Mouse (Mus musculus) forebrain, embryonic 15.5 days (tissue): ENCODE data around the gene Nploc4. TPM values are rescaled to one million over a fixed set of nuclear protein-coding genes. Genes with fewer than 3 reads are reported as not detected.
"Not testable (repeated sequence)": the region's sequence is repeated elsewhere in the genome, so short reads cannot be mapped to it uniquely, and the experiment has no call there.

ENCODE experiments used
- ATAC-seq: fragments of 200-750 bp; cut with Nextera tagmentation; replicated peaks from 2 replicates; pipeline ENCODE4 v1.8.0; 2017; ENCODE audit warnings: mild to moderate bottlenecking, moderate TSS enrichment, moderate library complexity
- H3K27ac ChIP-seq: fragments of 300-500 bp; sonication (generic); replicated peaks from 2 replicates; pipeline ENCODE4 v1.5.1; 2015; ENCODE audit warnings: mild to moderate bottlenecking, inconsistent platforms
- H3K27me3 ChIP-seq: fragments of 300-500 bp; sonication (generic); 2 replicates; pipeline ENCODE4 v1.6.1; 2015; ENCODE audit warnings: inconsistent platforms
- H3K36me3 ChIP-seq: fragments of 300-500 bp; sonication (generic); 2 replicates; pipeline ENCODE4 v1.6.1; 2015; ENCODE audit warnings: mild to moderate bottlenecking, inconsistent platforms
- H3K4me1 ChIP-seq: fragments of 300-500 bp; sonication (generic); 2 replicates; pipeline ENCODE4 v1.6.1; 2015; ENCODE audit warnings: inconsistent platforms
- H3K4me2 ChIP-seq: fragments of 300-500 bp; sonication (generic); replicated peaks from 2 replicates; pipeline ENCODE4 v1.6.1; 2015; ENCODE audit warnings: mild to moderate bottlenecking, inconsistent platforms
- H3K4me3 ChIP-seq: fragments of 300-500 bp; sonication (generic); 2 replicates; pipeline ENCODE4 v1.5.1; 2015; ENCODE audit warnings: mild to moderate bottlenecking, inconsistent platforms
- H3K9ac ChIP-seq: fragments of 300-500 bp; sonication (generic); replicated peaks from 2 replicates; pipeline ENCODE4 v1.6.1; 2015; ENCODE audit warnings: mild to moderate bottlenecking, inconsistent platforms
- H3K9me3 ChIP-seq: fragments of 300-500 bp; sonication (generic); 2 replicates; pipeline ENCODE4 v1.6.1; 2016; ENCODE audit warnings: inconsistent platforms
- WGBS: fragments of 180-500 bp; shearing (Covaris S2); methylation state at CpG from one replicate; pipeline ENCODE4 v1.1.7; 2015; ENCODE audit warnings: mixed read lengths; 5-methylcytosine and 5-hydroxymethylcytosine counted together
- polyA plus RNA-seq: library from polyadenylated mRNA; unstranded; fragments of >200 nt; fragmentation: Nextera tagmentation; extraction: Ambion mirVana; gene quantifications from 2 replicates; pipeline ENCODE4 v1.2.1, GENCODE M21; 2015

Nploc4 gene
- polyA plus RNA-seq, 1 experiment from 2014 or later = 34.8 TPM

DNA sequence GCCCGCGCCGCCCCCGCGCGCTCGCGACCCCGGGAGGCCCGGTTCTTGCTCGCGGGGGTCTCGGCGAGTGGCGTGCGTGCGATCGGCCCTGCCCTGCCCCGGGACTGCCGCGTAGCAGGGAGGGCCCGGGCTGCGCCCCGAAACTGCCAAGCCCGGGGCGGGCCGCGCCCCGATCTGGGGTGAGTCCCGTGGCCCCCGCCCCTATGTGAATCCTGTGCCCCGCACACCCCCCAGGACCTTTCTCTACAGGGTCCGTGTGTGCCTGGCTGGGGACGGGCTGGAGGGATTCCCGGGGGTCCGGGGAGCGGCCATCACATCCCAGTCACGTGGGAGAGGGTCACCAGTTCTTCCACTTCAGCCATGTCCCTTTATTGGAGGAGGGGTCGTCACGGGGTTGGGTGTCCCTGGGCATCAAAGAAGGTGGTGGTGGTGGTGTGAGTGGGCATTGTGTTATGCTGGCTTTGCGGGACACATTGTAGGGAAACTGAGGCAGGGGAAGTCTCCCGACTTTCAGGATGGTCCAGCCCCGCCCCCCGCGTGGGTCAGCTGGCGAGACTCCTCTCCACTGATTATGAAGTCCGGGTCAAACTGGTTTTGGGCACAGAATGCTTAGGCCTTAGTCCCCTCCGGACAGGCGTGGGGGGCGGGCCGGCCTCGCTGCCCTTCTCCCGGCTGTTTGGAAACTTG, 88.7 kb downstream of the Nploc4 start:
- Histone ChIP-seq H3K4me2 (peak overlapping the region; percentile 96), H3K27me3 (no peaks in the 10 kb centered on the region), H3K4me3 (peak overlapping the region; percentile 100), H3K36me3 (peaks cover 14% of the 10 kb centered on the region), H3K9me3 (no peaks in the 10 kb centered on the region), H3K27ac (peak overlapping the region; percentile 98), H3K9ac (peak overlapping the region; percentile 100), H3K4me1 (peaks cover 52% of the 10 kb centered on the region)
- no peak; the same call in 1 of the 2 replicates for ATAC-seq
- 1% methylated on average over 49 of the region's 53 CpGs for WGBS

DNA sequence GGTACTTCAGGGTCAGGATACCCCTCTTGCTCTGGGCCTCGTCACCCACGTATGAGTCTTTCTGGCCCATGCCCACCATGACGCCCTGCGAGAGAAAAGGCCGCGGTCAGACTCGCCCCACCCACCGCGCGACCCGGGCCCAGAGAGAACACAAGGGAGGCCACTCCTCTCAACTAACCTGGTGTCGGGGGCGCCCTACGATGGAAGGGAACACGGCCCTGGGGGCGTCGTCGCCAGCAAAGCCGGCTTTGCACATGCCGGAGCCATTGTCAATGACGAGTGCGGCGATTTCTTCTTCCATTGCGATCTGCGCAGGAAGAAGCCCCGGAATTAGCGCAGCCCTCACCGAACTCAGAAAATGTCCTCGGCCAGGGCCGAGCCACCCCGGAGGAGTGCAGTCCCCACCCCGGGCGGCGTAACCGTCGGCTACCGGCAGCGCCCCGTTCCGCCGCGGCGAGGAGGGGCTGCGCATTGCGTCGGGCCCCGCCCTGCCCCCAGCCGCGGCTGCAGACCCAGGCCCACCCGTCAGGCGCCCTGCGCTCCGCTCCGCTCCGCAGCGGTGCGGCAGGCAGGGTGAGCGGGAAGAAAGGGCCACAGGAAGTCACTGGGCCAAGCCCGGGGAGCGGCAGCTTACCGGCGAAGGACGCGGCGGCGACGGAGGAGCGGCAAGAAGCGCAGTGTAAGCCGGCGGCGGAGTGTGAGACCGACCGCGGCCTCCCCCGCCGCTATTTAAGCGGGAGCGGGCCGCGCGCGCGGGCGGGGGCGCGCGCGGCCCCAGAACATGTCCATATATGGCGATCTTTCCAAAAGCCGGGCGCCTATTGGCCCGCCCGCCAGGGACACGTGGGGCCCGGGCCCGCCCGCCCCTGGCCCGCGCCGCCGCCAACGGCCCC, 89.5 kb downstream of the Nploc4 start, which contains the start of gene Actg1:
TSS of gene Actg1 (minus strand) at position 752 of the 893 bp plus-strand sequence.
- Histone ChIP-seq H3K4me1 (peaks cover 48% of the 10 kb centered on the region), H3K27me3 (no peaks in the 10 kb centered on the region), H3K4me3 (peak within 1 kb of the TSS; percentile 100), H3K9ac (peak within 1 kb of the TSS; percentile 100), H3K4me2 (peak within 1 kb of the TSS; percentile 96), H3K27ac (peak within 1 kb of the TSS; percentile 98), H3K36me3 (peaks cover 14% of the 10 kb centered on the region), H3K9me3 (no peaks in the 10 kb centered on the region)
- ATAC-seq = peak; percentile 84
- 2% methylated on average over 91 of the region's 103 CpGs for WGBS

DNA sequence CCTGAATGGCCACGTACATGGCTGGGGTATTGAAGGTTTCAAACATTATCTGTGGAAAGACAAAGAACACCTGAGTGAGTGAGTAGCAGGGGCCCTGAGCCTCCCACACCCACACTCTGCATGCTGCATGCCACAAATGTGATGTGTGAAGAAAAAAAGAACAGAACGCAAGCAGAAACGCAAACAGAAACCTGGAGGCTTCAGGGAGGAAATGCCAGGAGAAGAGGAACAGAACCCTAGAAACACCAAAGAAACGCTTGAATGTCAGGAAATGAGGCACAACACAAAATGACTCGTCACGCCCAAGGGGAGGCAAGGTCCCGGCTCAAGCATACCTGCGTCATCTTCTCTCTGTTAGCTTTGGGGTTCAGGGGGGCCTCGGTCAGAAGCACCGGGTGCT, 90.2 kb downstream of the Nploc4 start:
- H3K4me1 ChIP-seq = peaks cover 40% of the 10 kb centered on the region
- no peaks in the 10 kb centered on the region for H3K9me3 ChIP-seq
- H3K36me3 ChIP-seq = peaks cover 14% of the 10 kb centered on the region
- ATAC-seq = no peak
- H3K4me2 ChIP-seq = peak overlapping the region; percentile 62
- peak overlapping the region; percentile 100 for H3K9ac ChIP-seq
- WGBS = 3% methylated on average over 10 of the region's 10 CpGs
- H3K27ac ChIP-seq = peak overlapping the region; percentile 98
- no peaks in the 10 kb centered on the region for H3K27me3 ChIP-seq
- peak overlapping the region; percentile 100 for H3K4me3 ChIP-seq

DNA sequence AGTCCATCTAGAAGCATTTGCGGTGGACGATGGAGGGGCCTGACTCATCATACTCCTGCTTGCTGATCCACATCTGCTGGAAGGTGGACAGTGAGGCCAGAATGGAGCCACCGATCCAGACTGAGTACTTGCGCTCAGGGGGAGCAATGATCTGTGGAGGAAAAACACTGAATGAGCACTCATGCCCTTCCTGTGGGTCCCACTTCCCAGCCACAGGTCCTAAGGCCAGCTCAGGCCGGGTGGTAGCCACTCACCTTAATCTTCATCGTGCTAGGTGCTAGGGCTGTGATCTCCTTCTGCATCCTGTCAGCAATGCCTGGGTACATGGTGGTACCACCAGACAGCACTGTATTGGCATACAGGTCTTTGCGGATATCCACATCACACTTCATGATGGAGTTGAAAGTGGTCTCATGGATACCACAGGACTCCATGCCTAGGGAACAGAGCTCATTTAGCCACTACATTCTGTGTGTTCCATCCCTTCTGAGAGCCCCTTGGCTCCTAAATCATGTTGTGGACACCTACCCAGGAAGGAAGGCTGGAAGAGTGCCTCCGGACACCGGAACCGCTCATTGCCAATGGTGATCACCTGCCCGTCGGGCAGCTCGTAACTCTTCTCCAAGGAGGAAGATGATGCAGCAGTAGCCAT, 91.0 kb downstream of the Nploc4 start:
- not testable (repeated sequence) for H3K27ac ChIP-seq, ATAC-seq
- 73% methylated on average over 11 of the region's 13 CpGs for WGBS

DNA sequence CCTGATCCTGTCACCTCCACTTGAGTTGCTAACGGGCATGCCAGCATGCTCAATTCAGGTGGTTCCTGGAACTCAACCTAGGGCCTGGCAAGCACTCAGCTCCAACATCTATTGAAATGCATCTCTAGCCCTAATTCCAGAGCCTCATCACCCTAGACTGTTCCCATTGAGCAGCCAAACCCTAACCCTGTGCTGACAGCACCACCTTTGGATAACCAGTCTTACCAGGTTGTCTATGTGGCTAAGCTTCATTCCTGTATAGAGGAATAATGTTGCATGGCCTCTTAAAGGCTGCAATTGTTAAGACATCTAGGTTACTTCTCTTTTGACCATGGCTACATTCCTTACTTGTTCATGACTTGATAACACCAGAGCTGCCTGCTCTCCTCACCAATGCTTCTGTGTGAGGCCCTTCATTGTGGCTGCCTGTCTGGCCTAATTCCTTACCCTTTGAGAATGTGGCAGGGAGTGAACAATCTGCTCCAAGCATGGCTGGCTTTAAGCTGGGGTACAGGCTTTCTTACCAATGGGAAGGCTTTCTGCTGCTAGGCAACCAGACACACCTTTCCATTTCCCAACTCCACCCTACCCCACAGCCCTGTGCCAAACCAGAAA, 92.3 kb downstream of the Nploc4 start:
- H3K9me3 ChIP-seq = no peaks in the 10 kb centered on the region
- ATAC-seq = no peak
- H3K4me1 ChIP-seq = peaks cover 23% of the 10 kb centered on the region
- H3K4me3 ChIP-seq = peak overlapping the region; percentile 37
- peaks cover 14% of the 10 kb centered on the region for H3K36me3 ChIP-seq
- H3K4me2 ChIP-seq = peak overlapping the region; percentile 65
- H3K27ac ChIP-seq = peak overlapping the region; percentile 33
- H3K9ac ChIP-seq = peak overlapping the region; percentile 22; the same call in 1 of the 2 replicates
- H3K27me3 ChIP-seq = no peaks in the 10 kb centered on the region
- WGBS = 26% methylated on average over 1 of the region's 1 CpGs

More for the DNA sequence above, 91.0 kb downstream of the Nploc4 start:
- H3K9me3 ChIP-seq, H3K27me3 ChIP-seq: not testable (repeated sequence)
- Histone ChIP-seq H3K4me1 (peaks cover 35% of the 10 kb centered on the region), H3K4me2 (peak overlapping the region; percentile 72), H3K4me3 (peak overlapping the region; percentile 48), H3K9ac (peak overlapping the region; percentile 49), H3K36me3 (peaks cover 14% of the 10 kb centered on the region)

DNA sequence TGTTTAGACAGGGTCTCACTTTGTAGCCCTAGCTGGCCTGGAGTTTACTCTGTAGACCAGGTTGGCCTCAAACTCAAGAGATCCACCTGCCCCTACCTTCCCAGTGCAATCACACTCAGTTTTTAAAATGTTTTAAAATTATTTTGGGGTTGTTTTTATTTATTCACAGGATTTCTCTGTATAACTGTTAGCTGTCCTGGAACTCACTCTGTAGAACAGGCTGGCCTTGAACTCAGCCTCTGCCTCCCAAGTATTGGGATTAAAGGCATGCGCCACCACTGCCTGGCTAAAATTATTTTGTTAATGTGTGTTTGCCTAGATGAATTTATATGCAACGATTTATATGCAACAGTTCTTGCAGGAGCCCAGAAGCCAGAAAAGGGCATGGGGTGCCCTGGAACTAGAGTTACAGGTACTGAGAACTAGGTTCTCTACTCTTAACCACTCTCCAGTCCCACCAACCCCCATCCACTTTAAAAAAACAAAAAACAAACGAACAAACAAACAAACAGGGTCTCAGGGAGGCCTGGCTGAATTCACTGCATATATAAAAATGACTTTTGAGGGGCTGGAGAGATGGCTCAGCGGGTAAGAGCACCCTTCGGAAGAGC, 93.1 kb downstream of the Nploc4 start:
- ATAC-seq = no peak
- 0 out of 2 replicates have a peak overlapping the region, but pooled peaks have one; percentile 22 for H3K9ac ChIP-seq
- peaks cover 20% of the 10 kb centered on the region for H3K4me1 ChIP-seq
- peak overlapping the region; percentile 65 for H3K4me2 ChIP-seq
- H3K27ac ChIP-seq = peak overlapping the region; percentile 21; the same call in 1 of the 2 replicates
- H3K36me3 ChIP-seq = peaks cover 14% of the 10 kb centered on the region
- no peaks in the 10 kb centered on the region for H3K9me3 ChIP-seq
- H3K27me3 ChIP-seq = no peaks in the 10 kb centered on the region
- 60% methylated on average over 5 of the region's 5 CpGs for WGBS
- H3K4me3 ChIP-seq = peak overlapping the region; percentile 37

DNA sequence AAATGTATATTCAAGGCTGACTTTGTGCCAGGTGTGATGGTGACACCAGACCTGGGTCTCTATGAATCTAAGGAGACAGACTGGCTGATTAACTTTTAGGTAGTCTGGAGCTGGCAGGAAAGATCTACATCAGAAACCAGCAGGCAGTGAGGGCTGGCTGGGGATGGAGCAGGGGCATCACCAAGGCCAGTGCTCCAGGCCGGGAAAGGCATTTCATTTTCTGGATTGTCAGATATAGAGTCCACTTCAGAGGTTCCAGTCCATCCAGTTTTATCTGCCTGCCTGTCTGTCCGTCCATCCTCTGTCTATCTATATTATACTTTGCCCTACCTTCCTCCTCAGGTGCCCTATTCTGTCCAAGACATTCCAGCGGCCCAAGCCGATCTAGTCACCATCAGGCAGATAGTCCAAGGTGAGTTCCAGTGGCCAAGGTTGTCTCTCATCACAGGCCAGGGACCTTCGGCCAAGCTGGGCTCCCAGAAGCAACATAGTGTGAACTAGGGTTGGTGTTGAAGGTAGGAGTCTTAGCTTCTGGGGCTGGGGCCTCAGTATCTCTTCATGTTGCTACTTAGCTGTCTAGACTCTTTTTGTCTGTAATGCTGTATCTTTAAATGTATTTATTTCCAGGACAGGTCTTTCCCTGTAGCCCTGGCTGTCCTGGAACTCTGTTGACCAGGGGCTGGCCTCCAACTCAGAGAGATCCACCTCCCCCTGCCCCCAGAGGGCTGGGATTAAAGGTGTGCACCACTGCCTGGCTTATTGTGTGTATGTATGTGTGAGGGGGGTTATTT, 93.8 kb downstream of the Nploc4 start:
- H3K27ac ChIP-seq = 0 out of 2 replicates have a peak overlapping the region, but pooled peaks have one; percentile 21
- no peak for ATAC-seq
- H3K9ac ChIP-seq = no peak overlapping the region
- no peaks in the 10 kb centered on the region for H3K27me3 ChIP-seq
- peaks cover 16% of the 10 kb centered on the region for H3K4me1 ChIP-seq
- 81% methylated on average over 5 of the region's 5 CpGs for WGBS
- H3K36me3 ChIP-seq = peaks cover 14% of the 10 kb centered on the region
- H3K4me3 ChIP-seq = no peak overlapping the region
- H3K9me3 ChIP-seq = no peaks in the 10 kb centered on the region
- H3K4me2 ChIP-seq = no peak overlapping the region

DNA sequence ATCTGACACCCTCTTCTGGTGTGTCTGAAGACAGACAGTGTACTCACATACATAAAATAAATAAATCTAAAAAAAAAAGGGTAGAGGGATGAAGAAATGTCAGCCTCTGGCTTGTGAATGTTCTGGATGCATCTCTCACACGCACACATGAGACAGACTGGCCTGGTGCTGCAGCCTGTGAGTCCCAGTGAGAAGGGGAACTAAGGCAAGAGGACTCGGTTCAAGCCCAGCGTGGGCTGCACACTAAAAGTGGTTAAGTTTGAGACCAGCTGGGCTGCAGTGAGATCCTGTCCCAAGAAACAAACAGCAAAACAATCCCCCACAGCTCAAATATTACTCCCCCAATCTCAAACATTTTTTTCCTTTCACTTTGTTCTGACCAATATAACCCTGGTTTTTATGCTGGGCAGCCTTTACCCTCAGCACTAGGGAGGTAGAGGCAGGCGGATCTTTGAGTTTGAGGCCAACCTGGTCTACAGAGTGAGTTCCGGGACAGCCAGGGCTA, 94.8 kb downstream of the Nploc4 start:
- no peak for ATAC-seq
- H3K4me1 ChIP-seq = peaks cover 16% of the 10 kb centered on the region
- no peaks in the 10 kb centered on the region for H3K27me3 ChIP-seq
- H3K4me3 ChIP-seq = no peak overlapping the region
- WGBS = 93% methylated on average over 5 of the region's 5 CpGs
- no peak overlapping the region for H3K27ac ChIP-seq
- H3K9ac ChIP-seq = no peak overlapping the region
- H3K9me3 ChIP-seq = no peaks in the 10 kb centered on the region
- no peak overlapping the region for H3K4me2 ChIP-seq
- H3K36me3 ChIP-seq = peaks cover 14% of the 10 kb centered on the region

DNA sequence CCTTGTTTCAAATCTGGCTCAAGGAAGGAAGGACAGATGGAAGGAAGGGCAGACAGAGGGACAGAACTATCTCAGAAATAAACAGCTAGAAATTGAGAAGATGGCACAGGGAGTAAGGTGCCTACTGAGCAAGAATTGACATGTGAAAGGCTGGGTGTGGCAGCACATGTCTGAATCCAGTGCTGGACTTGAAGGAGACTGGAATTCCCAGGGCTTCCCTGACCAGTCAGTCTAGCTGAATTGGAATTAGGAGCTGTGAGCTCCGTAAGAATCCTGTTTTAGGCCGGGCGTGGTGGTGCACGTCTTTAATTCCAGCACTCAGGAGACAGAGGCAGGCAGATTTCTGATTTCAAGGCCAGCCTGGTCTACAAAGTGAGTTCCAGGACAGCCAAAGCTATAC, 95.8 kb downstream of the Nploc4 start:
- Histone ChIP-seq H3K27me3 (no peaks in the 10 kb centered on the region), H3K4me3 (no peak overlapping the region), H3K4me2 (no peak overlapping the region), H3K9ac (no peak overlapping the region), H3K9me3 (no peaks in the 10 kb centered on the region), H3K27ac (no peak overlapping the region), H3K36me3 (peaks cover 13% of the 10 kb centered on the region), H3K4me1 (peaks cover 16% of the 10 kb centered on the region)
- ATAC-seq = no peak
- WGBS = 94% methylated on average over 4 of the region's 4 CpGs

DNA sequence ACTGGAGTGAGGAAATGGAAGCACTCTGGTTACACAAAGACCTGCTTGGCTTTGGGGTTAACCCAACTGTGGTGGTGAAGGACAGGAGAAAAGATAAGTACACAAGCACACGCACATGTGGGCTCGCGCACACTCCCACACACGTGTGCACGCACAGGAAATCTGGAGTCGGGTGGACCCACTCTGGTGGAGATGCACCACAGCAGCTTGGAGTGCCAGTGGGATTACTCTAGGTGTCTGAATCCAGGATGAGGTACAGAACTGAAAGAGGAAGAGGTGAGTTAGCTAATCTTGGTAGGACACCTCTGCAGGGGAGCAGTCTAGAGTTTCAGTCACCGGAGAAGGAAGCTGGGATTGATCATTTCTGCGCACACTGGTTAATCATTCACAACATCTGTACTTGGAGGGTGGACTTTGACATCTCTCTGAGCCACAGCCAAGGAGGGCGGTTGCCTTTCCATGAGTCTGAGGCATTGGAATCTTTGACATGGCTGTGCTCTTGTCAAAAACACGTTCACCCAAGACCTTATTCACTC, 97.5 kb downstream of the Nploc4 start:
- Histone ChIP-seq H3K36me3 (peaks cover 5% of the 10 kb centered on the region), H3K27me3 (no peaks in the 10 kb centered on the region), H3K9me3 (no peaks in the 10 kb centered on the region), H3K9ac (no peak overlapping the region), H3K4me1 (peaks cover 8% of the 10 kb centered on the region), H3K27ac (no peak overlapping the region), H3K4me2 (no peak overlapping the region), H3K4me3 (no peak overlapping the region)
- WGBS = 93% methylated on average over 10 of the region's 10 CpGs
- ATAC-seq = no peak
